Mouse (Mus musculus): ENCODE measurements around the gene Cyp19a1.

The Cyp19a1 gene

DNA sequence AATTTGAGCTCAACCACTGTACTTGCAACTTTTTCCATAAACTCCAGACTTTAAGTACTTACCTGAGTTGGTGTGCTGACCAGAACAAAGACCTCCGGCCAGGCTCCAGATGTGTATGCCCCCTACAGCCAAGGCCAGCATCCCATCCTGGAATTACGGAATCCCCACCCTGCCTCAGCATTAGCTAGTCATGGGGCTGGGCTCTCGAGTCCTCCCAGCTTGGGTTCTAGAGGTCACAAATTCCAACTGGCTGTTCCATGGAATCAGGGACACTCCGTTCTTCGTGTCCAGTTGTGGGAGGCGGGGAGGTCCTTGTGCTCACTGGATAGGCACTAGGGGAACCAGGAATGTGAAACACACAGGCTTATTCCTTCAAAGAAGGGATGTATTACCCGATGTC, at the start of gene Cyp19a1:
Cyp19a1 (minus strand) TSS at position 101 of the 400 bp plus-strand sequence.
- no peaks in the 10 kb centered on the region for H3K36me3 ChIP-seq (ENCODE audit: control insufficient read depth, insufficient read depth, low read length, poor library complexity, severe bottlenecking)
- no peak for DNase-seq (ENCODE audit: low read depth, low spot score)
- no peaks in the 10 kb centered on the region for H3K27me3 ChIP-seq (ENCODE audit: control insufficient read depth, insufficient read depth, low read length, poor library complexity, severe bottlenecking)

DNA sequence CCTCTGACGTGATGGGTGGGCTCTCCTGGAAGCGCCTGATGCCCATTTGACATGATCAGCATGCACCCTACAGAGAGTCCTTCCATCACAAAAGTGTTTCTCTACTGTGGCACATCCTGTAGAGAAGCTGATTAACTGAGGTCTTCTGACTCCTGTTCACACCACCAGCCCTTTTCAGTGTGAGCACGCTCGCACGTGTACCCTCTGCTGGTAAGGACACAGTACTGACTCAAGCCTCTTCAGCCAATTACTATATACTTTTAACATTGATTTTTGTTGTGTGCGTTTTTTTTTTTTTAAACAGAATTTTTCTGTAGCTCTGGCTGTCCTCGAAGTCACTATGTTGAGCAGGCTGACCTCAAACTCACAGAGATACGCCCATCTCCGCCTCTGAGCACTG, 48.5 kb upstream of the Cyp19a1 start:
- DNase-seq (ENCODE audit: low read depth, low spot score) = no peak
- Histone ChIP-seq H3K27me3 (ENCODE audit: control insufficient read depth, insufficient read depth, low read length, poor library complexity, severe bottlenecking) (no peaks in the 10 kb centered on the region), H3K36me3 (ENCODE audit: control insufficient read depth, insufficient read depth, low read length, poor library complexity, severe bottlenecking) (no peaks in the 10 kb centered on the region)

- DNase-seq (ENCODE audit: low read depth, low spot score) = no peak
- H3K27me3 ChIP-seq (ENCODE audit: control insufficient read depth, insufficient read depth, low read length, poor library complexity, severe bottlenecking) = no peaks in the 10 kb centered on the region
These were observed 40.9 kb upstream of the Cyp19a1 start for GRCm38 (mm10) chr9:54308751-54309358.

GRCm38 (mm10) chr9:54308209-54308608, 40.3 kb upstream of the Cyp19a1 start:
- no peaks in the 10 kb centered on the region for H3K36me3 ChIP-seq (ENCODE audit: control insufficient read depth, insufficient read depth, low read length, poor library complexity, severe bottlenecking)
- no peaks in the 10 kb centered on the region for H3K27me3 ChIP-seq (ENCODE audit: control insufficient read depth, insufficient read depth, low read length, poor library complexity, severe bottlenecking)
- DNase-seq (ENCODE audit: low read depth, low spot score) = no peak

More at GRCm38 (mm10) chr9:54308751-54309358, 40.9 kb upstream of the Cyp19a1 start:
- no peaks in the 10 kb centered on the region for H3K36me3 ChIP-seq (ENCODE audit: control insufficient read depth, insufficient read depth, low read length, poor library complexity, severe bottlenecking)

- DNase-seq (ENCODE audit: low read depth, low spot score) = no peak
- no peaks in the 10 kb centered on the region for H3K36me3 ChIP-seq (ENCODE audit: control insufficient read depth, insufficient read depth, low read length, poor library complexity, severe bottlenecking)
- H3K27me3 ChIP-seq (ENCODE audit: control insufficient read depth, insufficient read depth, low read length, poor library complexity, severe bottlenecking) = no peaks in the 10 kb centered on the region
These were observed 33.3 kb upstream of the Cyp19a1 start for GRCm38 (mm10) chr9:54301255-54301654.

DNA sequence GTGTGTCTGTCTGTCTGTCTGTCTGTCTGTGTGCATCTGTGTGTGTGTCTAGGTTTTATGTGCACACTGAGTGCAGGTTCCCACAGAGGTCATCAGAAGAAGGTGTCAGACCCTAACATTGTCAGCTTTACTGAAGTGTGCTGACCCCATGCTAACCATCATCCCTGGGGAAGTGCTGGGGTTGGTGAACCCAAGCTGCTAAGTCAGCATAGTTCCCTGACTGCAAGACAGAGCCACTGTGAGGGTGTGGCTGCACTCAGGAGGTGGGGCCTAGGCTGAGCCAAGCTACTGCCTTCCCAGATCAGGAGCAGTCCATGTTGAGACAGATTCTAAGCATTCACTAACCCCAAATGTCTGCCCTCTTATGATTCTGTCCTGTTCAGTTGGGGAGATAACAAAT, 31.9 kb upstream of the Cyp19a1 start:
- Histone ChIP-seq H3K27me3 (ENCODE audit: control insufficient read depth, insufficient read depth, low read length, poor library complexity, severe bottlenecking) (no peaks in the 10 kb centered on the region), H3K36me3 (ENCODE audit: control insufficient read depth, insufficient read depth, low read length, poor library complexity, severe bottlenecking) (no peaks in the 10 kb centered on the region)
- DNase-seq (ENCODE audit: low read depth, low spot score) = no peak

GRCm38 (mm10) chr9:54299389-54299788, 31.5 kb upstream of the Cyp19a1 start:
- Histone ChIP-seq H3K27me3 (ENCODE audit: control insufficient read depth, insufficient read depth, low read length, poor library complexity, severe bottlenecking) (no peaks in the 10 kb centered on the region), H3K36me3 (ENCODE audit: control insufficient read depth, insufficient read depth, low read length, poor library complexity, severe bottlenecking) (no peaks in the 10 kb centered on the region)
- no peak for DNase-seq (ENCODE audit: low read depth, low spot score)

DNA sequence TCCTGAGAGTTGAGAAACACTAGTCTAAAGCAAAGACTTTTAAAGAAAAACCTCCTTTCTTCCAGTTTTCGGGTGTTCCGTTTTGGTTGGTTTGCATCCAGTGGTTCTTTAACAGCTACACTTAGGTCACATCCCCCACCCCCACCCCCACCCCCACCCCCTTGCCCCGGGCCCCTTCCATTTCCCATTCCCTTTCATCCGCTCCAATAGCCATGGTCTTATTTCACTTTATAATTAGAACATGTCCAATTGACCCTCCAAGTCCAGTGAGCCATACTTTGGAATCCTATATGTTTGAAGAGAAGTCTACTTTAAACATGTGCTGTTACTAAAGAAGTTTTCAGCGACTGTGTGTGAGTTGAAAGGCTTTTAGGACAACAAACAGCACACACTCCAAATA, 19.9 kb upstream of the Cyp19a1 start:
- DNase-seq (ENCODE audit: low read depth, low spot score) = no peak

DNA sequence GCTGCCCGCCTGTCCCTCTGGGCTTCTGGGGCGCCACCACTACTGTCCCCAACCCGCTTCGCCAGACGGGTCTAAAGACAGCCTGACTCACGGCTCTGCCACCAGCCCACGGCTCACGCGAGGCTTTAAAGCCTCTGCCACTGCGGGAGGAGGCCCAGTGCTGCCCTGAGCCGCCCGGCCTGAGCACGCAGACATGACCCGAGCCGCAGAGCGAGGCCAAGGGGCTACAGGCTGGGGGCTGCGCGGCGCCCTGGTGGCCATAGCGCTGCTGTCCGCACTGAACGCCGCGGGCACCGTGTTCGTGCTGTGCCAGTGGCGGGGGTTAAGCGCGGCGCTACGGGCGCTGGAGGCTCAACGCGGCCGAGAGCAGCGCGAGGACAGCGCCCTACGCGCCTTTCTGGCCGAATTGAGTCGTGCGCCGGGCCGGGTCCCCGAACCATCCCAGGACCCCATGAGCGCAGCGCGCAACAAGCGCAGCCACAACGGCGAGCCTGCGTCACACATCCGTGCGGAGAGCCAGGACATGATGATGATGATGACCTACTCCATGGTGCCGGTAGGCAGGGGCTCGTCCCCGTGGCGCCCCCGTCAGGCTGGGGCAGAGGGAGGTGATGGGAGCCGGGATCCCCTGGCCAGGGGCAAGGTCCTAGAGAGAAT, 18.5 kb upstream of the Cyp19a1 start, which contains the start of gene Gldn:
Gldn (plus strand) TSS at position 156 of the 657 bp plus-strand sequence.
- Histone ChIP-seq H3K36me3 (ENCODE audit: control insufficient read depth, insufficient read depth, low read length, poor library complexity, severe bottlenecking) (no peaks in the 10 kb centered on the region), H3K27me3 (ENCODE audit: control insufficient read depth, insufficient read depth, low read length, poor library complexity, severe bottlenecking) (no peaks in the 10 kb centered on the region)
- no peak for DNase-seq (ENCODE audit: low read depth, low spot score)

More for the DNA sequence above, 19.9 kb upstream of the Cyp19a1 start:
- Histone ChIP-seq H3K36me3 (ENCODE audit: control insufficient read depth, insufficient read depth, low read length, poor library complexity, severe bottlenecking) (no peaks in the 10 kb centered on the region), H3K27me3 (ENCODE audit: control insufficient read depth, insufficient read depth, low read length, poor library complexity, severe bottlenecking) (no peaks in the 10 kb centered on the region)

DNA sequence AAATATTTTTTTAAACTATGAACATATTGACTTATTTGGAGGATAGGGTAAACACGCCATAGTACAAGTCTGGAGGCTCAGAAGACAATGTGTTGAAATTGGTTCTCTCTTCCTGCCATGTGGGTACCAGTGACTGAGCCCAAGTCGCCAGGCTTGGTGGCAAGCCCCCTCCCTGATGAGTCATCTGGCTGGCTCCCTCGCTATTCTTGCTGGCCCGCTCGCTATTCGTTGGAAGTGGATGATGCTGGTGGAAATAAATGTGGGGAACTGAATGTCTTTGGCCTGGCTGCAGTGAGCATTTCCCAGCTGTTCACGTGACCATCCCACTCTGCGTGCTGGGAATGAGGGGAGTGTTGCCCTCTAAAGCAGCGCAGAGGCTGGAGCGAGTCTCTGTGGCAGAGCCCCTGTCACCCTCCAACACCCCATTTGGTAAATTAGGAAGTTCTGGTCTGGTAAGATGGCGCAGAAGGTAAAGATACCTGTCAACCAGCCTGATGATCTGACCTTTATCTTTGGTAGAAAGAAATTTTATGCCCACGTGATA, 11.2 kb upstream of the Cyp19a1 start:
- Histone ChIP-seq H3K36me3 (ENCODE audit: control insufficient read depth, insufficient read depth, low read length, poor library complexity, severe bottlenecking) (no peaks in the 10 kb centered on the region; the same call in 1 of the 2 replicates), H3K27me3 (ENCODE audit: control insufficient read depth, insufficient read depth, low read length, poor library complexity, severe bottlenecking) (no peaks in the 10 kb centered on the region)
- no peak for DNase-seq (ENCODE audit: low read depth, low spot score)

GRCm38 (mm10) chr9:54275283-54275682, 7.4 kb upstream of the Cyp19a1 start:
- no peak for DNase-seq (ENCODE audit: low read depth, low spot score)
- Histone ChIP-seq H3K27me3 (ENCODE audit: control insufficient read depth, insufficient read depth, low read length, poor library complexity, severe bottlenecking) (no peaks in the 10 kb centered on the region), H3K36me3 (ENCODE audit: control insufficient read depth, insufficient read depth, low read length, poor library complexity, severe bottlenecking) (no peaks in the 10 kb centered on the region; the same call in 1 of the 2 replicates)

DNA sequence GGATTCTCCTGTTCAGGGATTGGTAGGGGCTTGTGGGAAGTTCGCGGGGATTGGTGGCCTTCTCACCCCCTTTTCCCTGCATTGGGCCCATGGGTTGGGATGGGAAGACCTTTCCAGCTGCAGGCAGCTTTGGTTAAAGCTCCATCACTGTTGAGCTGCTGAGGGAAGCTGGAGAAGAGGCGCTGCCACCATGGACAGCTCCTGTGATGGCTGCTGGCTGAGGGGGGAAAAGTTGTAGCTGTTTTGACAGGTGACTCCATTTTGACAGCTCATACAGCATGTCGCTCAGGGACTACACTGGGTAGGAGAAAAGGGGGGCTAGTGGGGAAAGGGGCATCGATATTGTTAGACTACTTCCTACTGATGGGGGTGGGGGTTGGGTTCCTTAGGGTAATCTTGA, 3.0 kb upstream of the Cyp19a1 start:
- no peaks in the 10 kb centered on the region for H3K36me3 ChIP-seq (ENCODE audit: control insufficient read depth, insufficient read depth, low read length, poor library complexity, severe bottlenecking)
- no peaks in the 10 kb centered on the region for H3K27me3 ChIP-seq (ENCODE audit: control insufficient read depth, insufficient read depth, low read length, poor library complexity, severe bottlenecking)
- DNase-seq (ENCODE audit: low read depth, low spot score) = no peak

GRCm38 (mm10) chr9:54269987-54270386, 2.1 kb upstream of the Cyp19a1 start:
- Histone ChIP-seq H3K27me3 (ENCODE audit: control insufficient read depth, insufficient read depth, low read length, poor library complexity, severe bottlenecking) (no peaks in the 10 kb centered on the region), H3K36me3 (ENCODE audit: control insufficient read depth, insufficient read depth, low read length, poor library complexity, severe bottlenecking) (no peaks in the 10 kb centered on the region)
- DNase-seq (ENCODE audit: low read depth, low spot score) = no peak

- Histone ChIP-seq H3K36me3 (ENCODE audit: control insufficient read depth, insufficient read depth, low read length, poor library complexity, severe bottlenecking) (no peaks in the 10 kb centered on the region), H3K27me3 (ENCODE audit: control insufficient read depth, insufficient read depth, low read length, poor library complexity, severe bottlenecking) (no peaks in the 10 kb centered on the region)
- DNase-seq (ENCODE audit: low read depth, low spot score) = no peak
These were observed 3.2 kb downstream of the Cyp19a1 start for GRCm38 (mm10) chr9:54264754-54265153.

DNA sequence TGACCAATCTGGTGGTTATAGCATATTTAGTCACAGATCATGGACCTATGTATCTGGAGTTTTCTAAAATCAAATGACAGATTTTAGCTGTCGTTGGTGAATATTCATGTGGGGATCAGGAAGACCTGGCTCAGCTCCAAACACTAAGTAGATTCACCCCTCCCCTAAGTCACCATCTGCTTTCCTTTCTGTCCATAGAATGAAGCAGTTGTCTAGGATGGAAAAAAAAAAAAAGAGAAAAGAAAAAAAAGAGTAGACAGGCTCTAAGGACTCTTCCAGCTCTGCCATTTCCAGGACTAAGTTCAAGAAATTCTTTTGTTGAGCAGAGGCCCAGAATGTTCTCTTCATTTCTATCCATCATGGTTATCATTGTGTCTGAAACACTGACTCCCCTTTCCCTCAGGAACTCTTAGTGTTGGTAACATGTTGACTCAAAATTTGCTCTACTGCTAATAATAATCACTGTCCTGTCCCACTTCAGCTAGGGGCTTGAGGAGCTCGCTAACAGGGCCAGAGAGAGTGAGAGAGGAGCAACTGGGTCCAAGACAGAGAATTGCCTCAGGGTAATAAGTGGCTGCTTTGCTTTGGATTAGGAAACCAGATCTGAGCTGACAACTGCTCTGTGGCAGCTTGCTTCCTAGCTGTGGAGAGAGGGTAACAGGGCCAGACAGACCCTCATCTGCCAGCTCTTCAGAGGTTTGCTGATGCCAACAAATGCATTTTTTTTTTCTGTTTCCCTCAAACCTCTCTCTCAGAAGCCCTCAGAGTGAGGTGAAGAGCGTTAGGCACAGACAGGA, 22.8 kb downstream of the Cyp19a1 start:
- no peak for DNase-seq (ENCODE audit: low read depth, low spot score)
- Histone ChIP-seq H3K27me3 (ENCODE audit: control insufficient read depth, insufficient read depth, low read length, poor library complexity, severe bottlenecking) (no peaks in the 10 kb centered on the region), H3K36me3 (ENCODE audit: control insufficient read depth, insufficient read depth, low read length, poor library complexity, severe bottlenecking) (no peaks in the 10 kb centered on the region)
